Mouse (Mus musculus) neural tube, embryonic 14.5 days (tissue): ENCODE measurements around the gene Fbxo21. TPM values are rescaled to one million over a fixed set of nuclear protein-coding genes. Genes with fewer than 3 reads are reported as not detected.

ENCODE experiments used
- ATAC-seq: fragments of 200-750 bp; cut with Nextera tagmentation; 2 replicates; pipeline ENCODE4 v1.8.0; 2017; ENCODE audit warnings: low read depth, mild to moderate bottlenecking, moderate TSS enrichment, moderate library complexity
- H3K27ac ChIP-seq: fragments of 300-500 bp; sonication (generic); 2 replicates; pipeline ENCODE4 v1.5.1; 2014; ENCODE audit warnings: low read depth, mild to moderate bottlenecking, control low read depth, low read length, moderate library complexity, mixed read lengths
- H3K27me3 ChIP-seq: fragments of 300-500 bp; sonication (generic); 2 replicates; pipeline ENCODE4 v1.6.1; 2014; ENCODE audit warnings: low read length; ENCODE audit not compliant: control insufficient read depth, insufficient read depth
- H3K36me3 ChIP-seq: fragments of 300-500 bp; sonication (generic); 2 replicates; pipeline ENCODE4 v1.6.1; 2014; ENCODE audit warnings: low read length, mixed read lengths; ENCODE audit not compliant: control insufficient read depth, insufficient read depth
- H3K4me1 ChIP-seq: fragments of 300-500 bp; sonication (generic); 2 replicates; pipeline ENCODE4 v1.6.1; 2014; ENCODE audit warnings: low read length; ENCODE audit not compliant: control insufficient read depth, insufficient read depth
- H3K4me2 ChIP-seq: fragments of 300-500 bp; sonication (generic); 2 replicates; pipeline ENCODE4 v1.6.1; 2014; ENCODE audit warnings: mild to moderate bottlenecking, low read depth, low read length, control low read depth
- H3K4me3 ChIP-seq: fragments of 300-500 bp; sonication (generic); 2 replicates; pipeline ENCODE4 v1.5.1; 2014; ENCODE audit warnings: low read depth, low read length, control low read depth, mixed read lengths
- H3K9ac ChIP-seq: fragments of 300-500 bp; sonication (generic); replicated peaks from 2 replicates; pipeline ENCODE4 v1.6.1; 2014; ENCODE audit warnings: low read depth, mild to moderate bottlenecking, control low read depth, low read length, mixed read lengths
- H3K9me3 ChIP-seq: fragments of 300-500 bp; sonication (generic); 2 replicates; pipeline ENCODE4 v1.6.1; 2016; ENCODE audit warnings: low read length; ENCODE audit not compliant: control insufficient read depth
- WGBS: fragments of 180-500 bp; shearing (Covaris S2); extraction: QIAGEN DNeasy Blood & Tissue Kit; methylation state at CpG from one replicate; pipeline ENCODE4 v1.1.7; 2014; 5-methylcytosine and 5-hydroxymethylcytosine counted together
- polyA plus RNA-seq: library from polyadenylated mRNA; unstranded; fragments of >200 nt; fragmentation: Nextera tagmentation; extraction: Ambion mirVana; gene quantifications from 2 replicates; pipeline ENCODE4 v1.2.1, GENCODE M21; 2014

Gene Fbxo21
- 143 and 159 TPM in 2 replicates for polyA plus RNA-seq

DNA sequence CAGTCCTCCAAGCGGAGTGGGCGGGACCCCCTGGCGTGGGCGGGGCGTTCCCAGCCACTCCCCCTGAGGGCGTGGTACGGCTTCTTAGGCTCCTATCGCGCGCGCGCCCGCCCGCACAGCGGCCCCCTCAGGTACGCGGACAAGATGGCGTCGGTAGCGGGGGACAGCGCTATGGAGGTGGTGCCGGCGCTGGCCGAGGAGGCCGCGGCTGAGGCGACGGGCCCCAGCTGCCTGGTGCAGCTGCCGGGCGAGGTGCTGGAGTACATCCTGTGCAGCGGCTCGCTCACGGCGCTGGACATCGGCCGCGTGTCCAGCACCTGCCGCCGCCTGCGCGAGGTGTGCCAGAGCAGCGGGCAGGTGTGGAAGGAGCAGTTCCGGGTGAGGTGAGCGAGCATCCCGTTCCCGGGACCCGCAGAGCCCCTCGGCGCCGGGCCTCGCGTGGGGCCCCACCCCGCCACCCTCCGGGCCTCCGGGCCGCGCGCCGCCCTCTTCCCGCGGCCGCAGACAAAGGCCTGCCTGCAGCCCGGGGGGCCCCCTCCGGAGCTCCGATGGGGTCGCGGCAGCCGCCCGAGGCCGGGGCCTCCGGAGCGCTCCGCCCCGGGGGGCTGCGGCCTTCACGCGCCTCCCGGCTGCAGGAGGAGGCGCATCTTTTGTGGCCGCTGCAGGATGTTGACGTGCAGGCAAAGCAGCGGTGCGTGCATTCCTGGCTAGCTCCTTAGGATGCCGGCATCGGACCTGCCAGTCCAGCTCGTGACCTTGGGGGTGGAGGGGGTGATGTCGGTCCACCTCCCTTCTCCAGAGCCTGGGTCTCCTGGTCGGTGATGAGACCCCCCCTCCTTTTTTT is at the start of gene Fbxo21:
Fbxo21 (plus strand) TSS at position 74 of the 844 bp plus-strand sequence.
- peak within 1 kb of the TSS; percentile 97 for H3K4me3 ChIP-seq
- H3K4me1 ChIP-seq, result peaks cover 21% of the 10 kb centered on the region
- under 1% methylated on average over 68 of the region's 88 CpGs for WGBS
- no peaks in the 10 kb centered on the region for H3K27me3 ChIP-seq
- peak; percentile 90 for ATAC-seq
- peak within 1 kb of the TSS; percentile 92 for H3K27ac ChIP-seq
- peak within 1 kb of the TSS; percentile 85 for H3K4me2 ChIP-seq
- H3K9ac ChIP-seq, result peak within 1 kb of the TSS; percentile 97
- peaks cover 12% of the 10 kb centered on the region; the same call in 1 of the 2 replicates for H3K36me3 ChIP-seq
- no peaks in the 10 kb centered on the region for H3K9me3 ChIP-seq

GRCm38 (mm10) chr5:117928553-117928952 is 48.0 kb upstream of the Fbxo21 start:
- WGBS, result 96% methylated on average over 2 of the region's 2 CpGs
- Histone ChIP-seq H3K27ac (no peak overlapping the region), H3K9ac (no peak overlapping the region), H3K4me3 (no peak overlapping the region), H3K36me3 (no peaks in the 10 kb centered on the region), H3K9me3 (no peaks in the 10 kb centered on the region), H3K27me3 (no peaks in the 10 kb centered on the region), H3K4me1 (no peaks in the 10 kb centered on the region), H3K4me2 (no peak overlapping the region)
- no peak for ATAC-seq

- no peaks in the 10 kb centered on the region for H3K4me1 ChIP-seq
- no peaks in the 10 kb centered on the region for H3K9me3 ChIP-seq
- no peak overlapping the region for H3K27ac ChIP-seq
- no peak overlapping the region for H3K4me3 ChIP-seq
- no peak overlapping the region for H3K9ac ChIP-seq
- H3K36me3 ChIP-seq, result no peaks in the 10 kb centered on the region
- no peak overlapping the region for H3K4me2 ChIP-seq
- ATAC-seq, result no peak
- WGBS, result 76% methylated on average over 2 of the region's 2 CpGs
- H3K27me3 ChIP-seq, result no peaks in the 10 kb centered on the region
Measured at GRCm38 (mm10) chr5:117932222-117932621, 44.3 kb upstream of the Fbxo21 start.

DNA sequence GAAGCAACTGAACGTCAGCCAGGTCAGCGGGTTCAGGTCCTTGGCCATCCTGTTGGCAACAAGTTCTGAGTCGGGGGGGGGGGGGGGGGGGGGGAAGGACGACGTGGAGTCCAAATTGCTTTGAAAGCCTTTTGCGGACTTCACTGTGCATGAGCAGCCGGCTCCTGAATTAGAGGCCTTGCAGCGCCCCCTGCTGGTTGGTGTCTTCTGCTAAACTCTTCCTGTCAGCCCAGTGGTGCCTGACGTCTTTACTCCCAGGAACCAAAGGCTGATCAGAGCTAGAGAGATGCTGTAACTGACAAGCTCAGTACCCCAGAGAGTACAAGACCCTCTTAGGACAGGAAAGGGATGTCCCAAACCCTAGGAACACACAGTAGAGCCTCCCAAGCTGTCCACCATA is 43.7 kb upstream of the Fbxo21 start:
- no peaks in the 10 kb centered on the region for H3K9me3 ChIP-seq
- no peak overlapping the region for H3K4me2 ChIP-seq
- no peak overlapping the region for H3K9ac ChIP-seq
- no peaks in the 10 kb centered on the region for H3K36me3 ChIP-seq
- 3% methylated on average over 8 of the region's 9 CpGs for WGBS
- no peak for ATAC-seq
- H3K4me3 ChIP-seq, result no peak overlapping the region
- no peaks in the 10 kb centered on the region for H3K4me1 ChIP-seq
- no peaks in the 10 kb centered on the region for H3K27me3 ChIP-seq
- no peak overlapping the region for H3K27ac ChIP-seq

- Histone ChIP-seq H3K9ac (no peak overlapping the region), H3K4me3 (no peak overlapping the region), H3K9me3 (no peaks in the 10 kb centered on the region), H3K4me1 (no peaks in the 10 kb centered on the region), H3K27me3 (no peaks in the 10 kb centered on the region; the same call in 1 of the 2 replicates), H3K4me2 (no peak overlapping the region), H3K27ac (no peak overlapping the region), H3K36me3 (no peaks in the 10 kb centered on the region)
- 65% methylated on average over 16 of the region's 16 CpGs for WGBS
- no peak for ATAC-seq
Measured at GRCm38 (mm10) chr5:117936346-117936745, 40.2 kb upstream of the Fbxo21 start.

- Histone ChIP-seq H3K36me3 (no peaks in the 10 kb centered on the region), H3K4me3 (no peak overlapping the region), H3K4me2 (no peak overlapping the region), H3K9ac (no peak overlapping the region), H3K27ac (no peak overlapping the region), H3K9me3 (no peaks in the 10 kb centered on the region), H3K4me1 (no peaks in the 10 kb centered on the region), H3K27me3 (no peaks in the 10 kb centered on the region; the same call in 1 of the 2 replicates)
- WGBS, result 91% methylated on average over 3 of the region's 3 CpGs
- no peak for ATAC-seq
Measured at GRCm38 (mm10) chr5:117937186-117937585, 39.3 kb upstream of the Fbxo21 start.

DNA sequence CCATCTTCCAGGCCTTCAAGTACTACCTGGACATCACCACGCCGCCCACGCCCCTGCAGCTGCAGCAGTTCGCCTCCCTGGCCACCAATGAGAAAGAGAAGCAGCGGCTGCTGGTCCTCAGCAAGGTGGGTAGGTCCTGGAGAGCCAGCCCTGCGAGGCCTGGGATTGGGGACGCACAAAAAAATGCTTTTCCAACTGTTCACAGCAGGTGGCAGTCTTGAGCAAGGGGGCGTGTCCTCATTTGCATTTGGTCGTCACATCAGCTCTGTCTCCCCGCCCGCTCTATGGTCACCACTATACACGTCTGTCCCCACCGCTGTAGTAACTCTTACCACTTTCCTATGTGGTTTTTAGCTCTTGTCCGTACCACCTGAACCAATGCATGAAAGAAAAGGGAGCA is 38.3 kb upstream of the Fbxo21 start:
- Histone ChIP-seq H3K27ac (no peak overlapping the region), H3K9ac (no peak overlapping the region), H3K4me3 (no peak overlapping the region), H3K4me1 (no peaks in the 10 kb centered on the region), H3K4me2 (peak overlapping the region; percentile 31; the same call in 1 of the 2 replicates), H3K9me3 (no peaks in the 10 kb centered on the region), H3K36me3 (no peaks in the 10 kb centered on the region), H3K27me3 (no peaks in the 10 kb centered on the region; the same call in 1 of the 2 replicates)
- ATAC-seq, result no peak
- WGBS, result 11% methylated on average over 14 of the region's 14 CpGs

DNA sequence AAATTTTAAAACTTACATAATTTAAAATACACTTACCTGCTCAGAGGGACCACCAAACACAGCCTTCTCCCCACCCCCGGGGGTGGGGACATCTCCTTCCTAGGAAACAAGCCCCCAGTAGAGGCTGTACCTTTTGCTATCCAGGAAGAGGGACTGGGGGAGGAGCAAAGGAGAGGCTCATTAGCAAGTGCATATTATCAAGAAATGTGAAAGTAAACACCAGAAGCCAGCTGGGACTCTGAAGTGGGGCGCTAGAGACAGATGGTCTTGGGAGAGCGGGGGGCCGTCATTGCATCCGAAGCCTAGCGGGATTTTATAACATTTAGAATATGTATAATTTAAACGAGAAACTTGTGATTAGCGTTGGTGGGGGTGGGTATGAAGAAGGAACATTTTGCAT is 37.1 kb upstream of the Fbxo21 start:
- H3K27ac ChIP-seq, result no peak overlapping the region
- no peak overlapping the region for H3K4me3 ChIP-seq
- no peaks in the 10 kb centered on the region for H3K4me1 ChIP-seq
- no peaks in the 10 kb centered on the region for H3K9me3 ChIP-seq
- no peaks in the 10 kb centered on the region for H3K36me3 ChIP-seq
- H3K9ac ChIP-seq, result no peak overlapping the region
- WGBS, result 69% methylated on average over 8 of the region's 8 CpGs
- H3K4me2 ChIP-seq, result no peak overlapping the region
- no peaks in the 10 kb centered on the region; the same call in 1 of the 2 replicates for H3K27me3 ChIP-seq
- no peak for ATAC-seq

- H3K27ac ChIP-seq, result no peak overlapping the region
- WGBS, result 75% methylated on average over 3 of the region's 3 CpGs
- no peak for ATAC-seq
- no peak overlapping the region for H3K4me3 ChIP-seq
- H3K36me3 ChIP-seq, result no peaks in the 10 kb centered on the region
- H3K27me3 ChIP-seq, result no peaks in the 10 kb centered on the region; the same call in 1 of the 2 replicates
- no peaks in the 10 kb centered on the region for H3K4me1 ChIP-seq
- no peak overlapping the region for H3K4me2 ChIP-seq
- H3K9me3 ChIP-seq, result no peaks in the 10 kb centered on the region
- no peak overlapping the region for H3K9ac ChIP-seq
Measured at GRCm38 (mm10) chr5:117941552-117941951, 35.0 kb upstream of the Fbxo21 start.
